Mouse (Mus musculus): Measurements from ENCODE around the gene Itga3.

The Itga3 gene

DNA sequence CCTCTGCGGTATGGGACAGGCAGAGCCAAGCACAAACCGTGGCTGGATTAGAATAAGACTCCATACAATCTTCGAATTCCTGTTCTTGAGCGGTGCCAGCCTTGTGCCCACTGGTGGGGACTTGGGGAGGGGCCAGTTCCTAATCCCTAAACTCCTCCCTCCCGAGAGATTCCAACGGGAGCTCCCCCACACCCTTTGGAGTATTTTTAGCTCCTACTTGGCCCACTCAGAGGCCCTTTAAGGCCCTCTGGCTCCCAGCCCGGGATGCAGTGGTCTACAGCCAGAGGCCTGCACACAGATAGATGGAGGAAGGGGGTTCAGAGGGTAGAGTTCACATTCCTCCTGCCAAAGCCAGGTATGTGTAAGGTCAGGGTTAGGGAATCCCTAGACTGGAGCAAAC, 5.3 kb downstream of the Itga3 start:
- DNase-seq (ENCODE audit: low spot score) = no peak

DNA sequence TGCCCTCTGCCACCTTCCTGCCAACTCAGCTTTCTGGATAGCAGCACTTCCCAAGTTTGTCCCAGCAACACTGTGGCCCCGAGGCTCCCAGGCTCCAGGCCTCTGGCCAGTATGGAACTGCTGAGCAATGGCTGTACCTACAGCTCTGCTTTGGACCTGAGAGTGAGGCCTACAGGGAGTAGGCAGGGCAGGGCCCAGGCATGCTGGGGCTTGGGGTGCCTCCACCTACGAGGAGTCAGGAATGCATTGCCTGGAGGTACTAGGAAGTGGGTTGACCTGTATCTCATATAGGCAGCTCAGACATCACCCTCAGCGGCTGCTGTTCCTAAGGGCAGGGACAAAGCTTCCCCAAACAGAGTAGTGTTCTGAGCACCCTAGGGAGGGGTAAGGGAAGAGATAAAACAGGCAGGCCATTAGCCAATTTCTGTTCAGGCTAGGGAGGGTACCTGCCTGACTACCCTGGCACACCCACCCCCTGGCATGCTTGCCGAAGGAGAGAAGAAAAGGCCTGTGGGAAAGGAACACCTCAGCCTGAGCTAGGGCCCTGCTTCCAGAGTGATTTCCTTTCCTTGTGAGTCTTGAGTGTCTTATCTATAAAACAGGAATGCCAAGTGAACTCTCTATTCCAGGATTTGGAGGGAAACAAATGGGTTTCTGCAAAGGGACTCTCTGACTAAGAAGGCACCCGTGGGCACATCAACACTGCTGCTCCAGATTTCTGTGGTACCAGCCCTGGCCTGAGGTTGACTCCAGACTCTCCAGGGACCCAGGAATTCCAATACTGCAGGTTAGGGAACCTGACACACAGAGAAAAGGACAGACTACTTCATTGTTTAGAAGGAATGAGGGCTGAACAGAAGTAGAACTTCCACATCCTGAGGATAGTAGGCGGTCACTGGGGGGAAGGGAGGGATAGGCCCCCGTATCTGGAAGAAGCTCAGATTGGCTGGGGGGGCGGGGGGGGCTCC, 6.2 kb downstream of the Itga3 start:
- no peak for DNase-seq (ENCODE audit: low spot score)

DNA sequence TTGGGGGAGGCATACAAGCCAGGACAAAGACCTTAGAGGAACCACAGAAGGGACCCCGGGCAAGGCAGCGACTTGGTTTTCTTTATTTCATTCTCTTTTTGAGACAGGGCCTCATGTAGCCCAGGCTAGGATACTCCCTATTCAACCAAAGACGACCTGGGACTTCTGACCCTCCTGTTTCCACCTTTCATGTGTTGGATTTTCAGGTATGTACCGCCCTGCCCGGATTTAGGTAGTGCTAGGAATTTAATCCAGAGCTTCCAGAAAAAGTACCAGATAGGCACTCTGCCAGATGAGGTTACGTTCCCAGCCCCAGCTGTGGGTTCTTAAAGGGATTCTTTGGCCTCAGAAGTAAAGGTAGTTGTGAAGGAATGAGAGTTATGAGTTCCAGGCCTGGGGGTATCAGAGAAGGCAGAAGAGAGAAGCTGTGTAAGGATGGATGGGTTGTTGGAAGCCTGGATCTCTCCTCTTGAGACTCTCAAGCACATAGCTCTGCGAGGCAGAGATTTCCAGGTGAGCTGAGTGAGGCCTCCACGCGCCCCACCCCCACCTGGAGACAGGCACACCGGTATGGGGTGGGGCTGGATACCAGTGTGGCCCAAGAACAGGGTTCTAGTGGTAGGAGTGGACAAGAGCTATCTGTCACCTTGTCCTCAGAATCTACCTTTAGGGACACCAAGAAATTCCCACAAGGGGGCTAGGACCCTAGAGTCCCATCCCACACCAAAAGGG, 7.2 kb downstream of the Itga3 start:
- DNase-seq (ENCODE audit: low spot score) = no peak

DNA sequence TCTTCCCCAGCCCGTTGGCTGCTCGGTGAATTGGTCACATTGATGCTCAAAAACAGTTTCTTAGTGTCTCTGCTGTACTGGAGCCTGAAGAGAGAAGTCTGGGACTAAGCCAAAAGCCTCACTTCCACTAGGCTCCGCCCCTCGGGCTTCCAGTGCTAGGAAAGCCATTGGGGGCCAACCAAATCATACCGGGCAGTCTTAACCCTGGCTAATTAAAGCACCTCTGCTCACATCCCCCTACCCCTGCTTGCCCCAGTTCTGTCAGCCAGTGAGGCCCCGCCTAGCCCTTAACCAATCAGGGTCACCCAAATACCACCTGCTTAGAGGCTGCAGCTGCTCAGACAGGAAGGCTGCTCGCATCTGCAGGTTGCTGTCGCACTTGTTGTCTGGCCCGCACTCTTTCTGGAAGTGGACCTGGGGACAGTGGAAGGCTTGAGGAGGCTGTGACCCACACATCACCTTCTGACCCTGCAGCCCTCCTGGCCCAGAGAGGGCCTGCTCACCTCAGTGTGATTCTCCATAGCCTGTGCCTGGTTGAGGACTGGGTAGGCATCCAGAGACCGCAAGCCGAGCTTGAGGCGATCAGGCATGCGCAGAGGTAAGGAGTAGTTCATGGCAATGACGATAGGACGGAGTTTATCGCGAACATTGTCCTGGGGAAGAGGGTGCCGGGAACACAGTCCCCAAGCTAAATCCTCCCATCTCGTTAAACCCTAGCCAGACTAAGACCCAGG, 19.7 kb downstream of the Itga3 start:
- no peak for DNase-seq (ENCODE audit: low spot score)

DNA sequence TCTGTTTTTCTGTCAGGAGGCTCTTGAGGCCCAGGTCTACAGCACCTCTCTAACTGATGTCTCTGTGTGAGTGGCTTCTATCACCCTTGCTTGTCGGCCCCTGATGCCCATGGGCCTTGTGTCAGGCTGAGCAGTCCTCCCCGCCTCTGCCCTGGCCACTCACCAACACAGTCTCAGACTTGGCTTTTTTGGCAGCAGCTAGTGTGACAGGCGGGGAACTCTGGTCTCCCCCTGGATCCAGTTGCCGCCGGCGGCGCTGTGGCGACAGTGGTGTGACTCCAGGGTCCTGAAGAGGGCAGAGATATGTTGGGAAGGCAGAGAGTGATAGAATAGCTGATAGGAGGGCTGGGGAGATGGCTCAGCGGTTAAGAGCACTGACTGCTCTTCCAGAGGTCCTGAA, 23.5 kb downstream of the Itga3 start:
- no peak for DNase-seq (ENCODE audit: low spot score)

DNA sequence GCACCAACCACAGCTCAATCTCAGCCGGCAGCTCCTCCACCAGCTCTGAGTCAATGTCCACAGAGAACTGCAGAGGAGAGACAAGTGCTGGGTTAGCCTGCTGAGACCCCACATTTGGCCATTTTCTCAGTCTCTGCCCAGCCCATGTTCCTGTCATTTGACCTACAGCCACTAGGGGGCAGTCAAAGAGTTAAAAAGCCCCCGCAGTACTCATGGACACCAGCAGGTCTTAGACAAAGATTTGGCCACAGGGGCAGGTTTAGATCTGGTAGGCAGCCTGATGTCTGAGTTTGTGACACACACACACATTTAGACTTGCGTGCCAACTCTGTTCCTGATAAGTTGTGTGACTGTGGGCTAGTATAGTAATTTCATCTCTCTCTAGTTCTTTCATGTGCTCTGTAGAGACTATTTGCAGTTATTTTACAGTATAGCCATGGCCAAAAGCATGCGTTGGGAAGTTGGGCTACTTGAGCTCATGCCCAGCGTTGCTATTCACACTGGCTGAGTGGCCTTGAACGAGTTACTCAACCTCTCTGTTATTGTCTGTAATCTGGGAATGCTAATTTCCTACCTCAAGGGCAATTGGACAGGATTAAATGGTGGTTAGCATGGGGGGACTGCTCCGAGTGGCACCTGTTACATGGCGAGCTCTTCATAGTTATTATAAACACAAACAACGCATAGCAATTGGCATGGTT, 29.5 kb downstream of the Itga3 start:
- peak; percentile 63 for DNase-seq (ENCODE audit: low spot score)

DNA sequence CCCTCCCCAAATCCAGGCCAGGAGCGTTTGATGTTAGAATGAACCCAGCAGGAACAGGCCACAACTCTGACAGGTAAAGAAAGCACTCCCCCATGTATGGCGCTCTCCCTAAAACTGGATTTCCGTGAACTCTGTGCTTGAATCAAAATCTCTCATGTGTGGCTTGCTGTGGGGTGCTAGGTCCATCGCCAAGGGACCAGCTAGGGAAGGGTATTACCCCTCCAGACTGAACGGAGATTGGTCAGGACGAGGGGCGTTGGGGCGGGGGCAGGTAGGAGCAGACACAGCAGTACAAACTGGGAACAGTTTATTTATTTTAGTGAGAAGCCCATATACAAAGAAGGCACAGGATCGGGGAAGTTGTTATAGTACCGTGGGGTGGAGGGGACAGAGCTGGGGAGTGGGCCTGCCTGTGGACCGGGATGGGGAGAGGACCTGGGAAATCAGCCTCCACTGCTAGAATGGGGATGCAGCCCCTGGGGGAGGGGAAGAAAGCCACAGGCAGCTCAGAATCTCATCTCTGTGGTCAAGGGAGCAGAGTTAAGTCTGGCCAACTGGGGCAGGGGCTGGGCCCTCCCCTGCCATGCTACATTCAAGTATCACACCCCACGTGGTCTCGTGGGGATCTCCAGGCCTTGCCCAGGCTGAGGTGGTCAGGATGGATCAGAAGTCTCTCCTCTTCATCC, 32.3 kb downstream of the Itga3 start:
- no peak for DNase-seq (ENCODE audit: low spot score)

DNA sequence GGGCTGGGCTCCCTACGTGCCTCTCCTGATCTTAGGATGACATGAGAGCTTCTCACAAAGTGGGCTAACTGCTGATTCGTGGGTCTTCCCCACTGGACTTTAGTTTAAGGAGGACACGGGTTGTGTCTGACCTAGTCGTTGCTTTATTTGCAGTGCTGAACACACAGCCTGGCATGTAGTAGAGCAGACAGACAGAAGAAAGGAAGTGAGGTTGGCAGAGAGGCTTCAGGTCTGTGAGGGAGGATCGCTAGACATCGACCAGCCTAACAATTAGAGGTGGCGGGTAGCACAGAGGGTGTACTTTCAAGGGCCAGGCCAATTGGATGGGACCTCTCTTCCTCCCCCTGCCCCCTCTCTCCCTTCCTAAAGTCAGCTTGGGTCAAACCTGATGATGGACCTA, 33.0 kb downstream of the Itga3 start:
- no peak for DNase-seq (ENCODE audit: low spot score)

DNA sequence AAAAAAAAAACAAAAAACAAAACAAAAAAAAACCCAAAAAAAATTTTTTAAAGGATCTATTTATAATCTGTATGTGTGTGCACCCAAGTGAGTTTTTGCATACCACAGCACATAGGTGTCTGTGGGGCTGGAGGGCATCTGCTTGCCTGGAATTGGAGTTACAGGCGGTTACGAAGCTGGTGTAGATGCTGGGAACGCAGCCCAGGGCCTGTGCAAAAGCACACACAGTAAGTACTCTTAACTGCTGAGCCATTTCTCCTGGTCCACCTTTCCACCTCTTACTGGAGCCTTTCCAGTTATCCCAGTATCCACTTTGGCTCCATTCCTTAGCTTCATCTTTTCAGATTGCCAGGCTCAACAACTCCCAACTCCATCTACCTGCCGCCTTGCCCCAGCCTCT, 33.5 kb downstream of the Itga3 start:
- DNase-seq (ENCODE audit: low spot score) = no peak

DNA sequence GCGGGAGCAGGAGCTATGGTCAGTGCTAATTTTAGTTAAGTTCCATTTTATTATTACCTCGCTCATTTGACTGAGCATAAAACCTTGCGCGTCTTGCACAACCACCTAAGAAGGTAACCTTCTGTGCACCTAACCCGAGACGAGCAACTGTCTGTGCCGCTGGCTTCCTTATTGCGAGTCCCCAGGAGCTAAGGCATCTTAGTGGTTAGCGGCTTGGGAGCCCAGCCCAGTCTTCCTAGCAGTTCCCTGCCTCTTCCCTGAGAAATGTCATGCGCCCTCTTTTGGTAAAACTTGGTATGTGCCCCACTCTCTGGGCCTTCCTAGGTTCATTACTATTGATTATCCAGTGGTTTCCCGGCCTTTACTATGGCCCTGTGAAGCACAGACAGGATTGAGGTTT, 34.5 kb downstream of the Itga3 start:
- peak; percentile 35 for DNase-seq (ENCODE audit: low spot score)

DNA sequence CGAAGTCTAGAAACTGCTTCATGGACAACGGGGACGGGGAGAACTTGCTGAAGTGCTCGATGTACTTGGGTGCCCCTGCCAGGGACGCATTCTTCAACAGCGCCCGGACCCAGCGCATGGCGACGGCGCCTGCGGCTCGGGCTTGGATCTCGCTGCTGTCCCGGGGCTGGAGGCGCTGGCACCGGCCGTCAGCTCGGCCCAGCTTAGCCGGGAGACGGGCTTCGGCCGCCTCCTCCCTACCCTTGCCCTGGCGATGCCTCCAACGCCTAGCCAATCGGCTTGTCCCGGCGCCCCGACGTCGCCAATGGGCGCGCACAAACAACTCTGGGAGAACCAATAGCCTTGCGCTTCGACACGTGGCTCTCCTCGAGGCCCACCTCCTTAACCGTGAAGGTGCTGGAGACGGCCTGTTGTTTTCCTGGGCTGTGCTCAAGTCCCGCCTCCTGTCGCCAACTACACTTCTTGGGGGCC, 35.4 kb downstream of the Itga3 start, which contains the start of gene Pdk2:
Gene Pdk2, minus strand, starts transcription at position 216 of the 471 bp plus-strand sequence.
- peak; percentile 92 for DNase-seq (ENCODE audit: low spot score)

DNA sequence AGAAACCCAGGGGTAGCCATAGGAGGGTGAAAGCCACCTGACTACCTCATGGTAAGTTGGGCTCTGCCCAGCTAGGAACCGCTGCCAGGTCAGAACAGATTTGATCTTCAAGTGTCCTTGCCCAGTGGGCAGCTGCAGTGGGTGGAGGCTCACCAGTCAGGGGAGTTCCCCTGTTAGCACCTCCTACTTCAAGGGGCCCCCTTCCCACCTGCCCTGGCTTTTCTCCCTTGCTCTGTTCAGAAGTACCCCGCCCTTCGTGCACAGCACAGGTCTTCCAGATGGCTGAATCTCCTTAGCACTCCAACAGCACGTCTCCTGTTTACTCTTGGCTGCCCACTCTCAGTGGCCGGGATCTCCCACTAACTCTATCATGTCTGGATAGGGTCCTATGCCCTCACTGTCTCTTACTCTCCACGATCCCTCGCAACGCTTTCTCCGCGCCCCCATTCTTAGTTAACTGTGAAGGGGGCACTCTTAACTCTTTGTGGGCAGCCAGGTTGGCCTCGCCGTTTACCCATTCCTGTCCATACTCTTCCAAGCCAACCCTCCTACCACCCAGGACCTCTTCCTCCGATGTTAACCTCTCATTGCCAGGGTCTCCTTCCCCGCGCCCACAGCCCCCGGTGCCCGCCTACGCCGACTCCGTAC, 36.0 kb downstream of the Itga3 start:
- peak; percentile 8 for DNase-seq (ENCODE audit: low spot score)

DNA sequence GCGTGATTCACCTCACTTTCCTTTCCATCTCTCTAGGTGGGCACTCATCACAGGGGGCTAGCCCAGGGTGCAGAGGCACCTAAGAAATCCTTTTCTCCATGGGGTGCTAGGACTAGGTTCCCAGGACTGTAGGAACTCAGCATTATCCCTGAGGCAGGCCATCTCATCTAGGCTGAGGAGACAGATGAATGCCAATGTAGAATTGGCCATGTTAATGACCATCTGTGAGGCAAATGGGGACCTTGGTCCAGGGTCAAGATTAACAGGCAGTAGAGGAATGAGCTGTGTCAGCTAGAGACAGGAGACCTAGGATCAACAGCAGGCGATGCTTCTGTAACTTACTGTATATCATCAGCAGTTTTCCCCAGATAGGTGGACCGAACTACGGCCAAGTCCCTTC, 36.8 kb downstream of the Itga3 start:
- DNase-seq (ENCODE audit: low spot score) = no peak

DNA sequence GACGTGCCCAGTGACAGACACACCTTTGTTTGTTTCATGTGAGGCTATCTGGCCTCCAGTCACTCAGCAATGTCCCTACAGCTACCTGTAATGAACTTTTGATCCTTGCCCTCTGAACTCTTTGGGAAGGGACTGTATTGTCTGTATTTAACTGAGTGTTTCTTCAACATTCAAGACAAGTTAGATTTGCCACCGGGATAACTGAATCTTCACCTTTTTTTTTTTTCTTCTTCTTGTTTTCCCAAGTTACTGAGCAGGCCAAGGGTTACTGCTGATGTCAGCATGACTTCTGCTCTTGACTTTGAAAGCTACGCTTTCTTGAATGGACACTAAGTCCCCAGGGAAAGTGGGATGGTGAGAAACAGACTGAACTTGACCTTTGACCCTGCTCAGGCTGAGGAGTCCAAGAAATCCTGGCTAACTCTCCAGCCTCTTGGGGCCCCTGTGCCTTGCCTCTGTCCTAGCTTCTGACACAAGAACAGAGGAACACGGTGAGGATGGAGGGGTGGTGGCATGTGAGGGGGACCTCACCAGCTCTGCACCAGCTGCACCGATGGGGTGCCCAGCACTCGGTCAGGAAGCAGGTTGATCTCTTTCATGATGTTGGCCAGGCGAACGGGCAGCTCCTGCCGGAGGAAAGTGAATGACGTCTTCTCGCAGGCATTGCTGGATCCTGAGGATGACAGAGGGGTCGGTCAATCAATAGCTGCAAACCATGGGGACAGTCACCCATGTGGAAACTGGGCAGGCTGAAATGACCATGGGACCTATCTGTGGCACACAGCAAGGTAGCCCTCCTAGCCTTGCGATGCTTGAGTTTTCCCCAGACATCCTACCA, 37.6 kb downstream of the Itga3 start:
- no peak for DNase-seq (ENCODE audit: low spot score)

DNA sequence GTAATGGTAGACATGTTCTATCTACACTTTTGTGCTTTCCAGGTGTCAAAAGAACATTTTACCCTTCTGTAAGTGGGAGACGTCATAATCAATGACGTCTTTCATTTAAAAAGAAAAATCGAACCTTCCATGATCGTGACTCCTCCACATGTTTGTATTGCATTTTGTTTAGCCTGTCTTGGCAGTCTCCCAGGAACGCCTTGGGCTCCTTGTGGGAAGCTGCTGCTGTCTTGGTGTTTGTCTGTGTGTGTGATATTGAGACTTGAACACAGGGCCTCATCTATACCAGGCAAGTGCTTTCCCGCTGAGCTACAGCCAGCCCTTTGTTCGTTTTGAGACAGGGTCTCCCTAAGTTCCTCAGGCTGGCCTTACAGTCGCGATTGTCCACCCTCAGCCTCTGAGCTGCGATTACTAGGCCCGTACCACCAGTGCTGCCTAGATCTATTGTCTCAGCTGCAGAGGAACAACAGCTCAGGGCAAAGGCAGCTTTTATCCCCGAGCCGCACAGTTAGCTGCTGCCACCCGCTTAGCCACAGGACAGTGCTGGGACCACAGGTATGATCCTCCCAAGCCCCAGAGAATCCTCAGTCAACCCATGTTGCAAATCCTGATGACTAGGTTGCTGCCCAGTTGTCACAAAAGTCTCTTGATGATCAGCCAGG, 38.3 kb downstream of the Itga3 start:
- DNase-seq (ENCODE audit: low spot score) = no peak

DNA sequence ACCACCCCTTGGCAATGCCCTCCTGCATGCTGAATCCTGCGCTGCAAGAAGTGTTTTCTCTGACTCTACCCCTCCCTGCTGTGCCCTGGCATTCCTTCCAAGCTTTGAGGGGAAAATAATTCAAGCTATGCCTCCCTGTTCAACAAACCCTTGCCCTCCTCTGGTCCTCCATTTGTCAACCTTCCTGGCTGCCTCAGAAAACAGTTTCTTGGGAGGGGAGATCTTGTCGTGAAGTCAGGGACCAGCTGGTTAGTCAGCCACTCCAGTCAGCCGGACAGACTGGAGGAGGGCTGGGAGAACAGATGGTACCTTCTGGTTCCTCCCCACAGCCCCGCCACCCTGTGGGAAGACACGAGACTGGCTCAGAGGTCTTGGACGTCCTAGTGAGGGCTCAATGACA, 39.3 kb downstream of the Itga3 start:
- DNase-seq (ENCODE audit: low spot score) = no peak

DNA sequence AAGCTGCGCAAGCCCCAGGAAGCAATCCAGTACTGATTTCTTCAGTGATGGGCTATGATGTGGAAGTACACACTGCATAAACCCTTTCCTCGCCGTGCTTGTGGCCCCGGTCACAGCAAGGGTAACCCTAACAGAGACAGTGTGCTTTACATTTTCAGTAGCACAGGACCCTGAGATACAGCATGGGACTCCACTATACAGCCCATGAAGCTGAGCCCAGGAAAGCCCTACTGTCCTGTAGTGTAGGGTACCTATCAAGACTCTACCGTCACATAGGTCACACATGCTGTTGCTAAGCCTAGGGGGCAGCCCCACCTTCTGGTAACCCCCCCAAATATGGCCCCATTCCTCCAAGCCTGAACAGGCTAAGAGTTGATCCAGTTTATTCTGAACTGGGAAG, 40.1 kb downstream of the Itga3 start:
- DNase-seq (ENCODE audit: low spot score) = no peak

DNA sequence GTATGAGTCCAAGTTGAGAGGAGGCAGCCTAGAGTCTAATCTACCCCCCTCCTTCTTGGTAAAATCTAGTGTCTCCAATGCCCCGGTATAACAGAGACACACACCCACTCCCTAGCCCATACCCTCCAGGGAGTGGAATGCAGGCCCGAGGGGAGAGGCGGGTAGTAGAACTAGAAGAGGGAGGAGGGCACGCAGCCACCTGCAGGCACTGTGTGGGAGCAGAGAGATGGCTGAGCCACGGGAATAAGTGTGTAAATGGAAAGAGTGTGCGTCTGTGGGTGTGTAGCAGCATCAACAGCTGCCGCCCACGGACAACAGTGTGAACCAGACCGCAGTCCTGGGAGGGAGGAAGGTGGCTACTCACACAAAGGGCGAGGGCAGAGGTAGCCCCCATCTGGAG, 41.7 kb downstream of the Itga3 start:
- DNase-seq (ENCODE audit: low spot score) = no peak

DNA sequence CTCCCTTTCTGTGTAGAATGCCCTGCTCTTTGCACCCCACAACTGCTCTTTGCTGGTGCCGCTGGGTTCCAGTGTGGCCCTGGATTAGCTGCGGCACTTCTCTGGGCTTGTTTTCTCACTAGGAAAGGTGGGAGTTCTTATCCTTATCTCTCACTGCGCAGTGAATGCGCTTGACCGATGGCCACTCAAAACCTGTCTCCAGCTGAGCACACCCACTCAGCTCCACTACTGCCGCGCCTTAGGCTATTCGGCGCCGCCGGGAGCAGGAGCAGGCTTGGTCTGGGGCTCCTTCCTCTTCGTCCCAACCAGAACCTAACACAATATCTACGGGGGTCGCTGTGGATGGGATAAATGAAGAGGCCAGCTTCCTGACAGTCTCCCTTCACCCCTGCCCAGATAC, 43.0 kb downstream of the Itga3 start:
- no peak for DNase-seq (ENCODE audit: low spot score)

Measured in T-cell, adult 2 months (primary cell).